Mouse (Mus musculus): ENCODE data around the gene Smpd2. TPM values are rescaled to one million over a fixed set of nuclear protein-coding genes. Genes with fewer than 3 reads are reported as not detected.

The Smpd2 gene
- total RNA-seq, 2 experiments from 2014 or later, result 12.8 to 14.3 TPM

- DNase-seq, result no peak
Measured at GRCm38 (mm10) chr10:41488877-41489276, 1.3 kb downstream of the Smpd2 start.

GRCm38 (mm10) chr10:41486506-41487170, 3.5 kb downstream of the Smpd2 start:
- DNase-seq, result no peak

GRCm38 (mm10) chr10:41485778-41486177, 4.4 kb downstream of the Smpd2 start:
- DNase-seq, result no peak

- no peak for DNase-seq
Measured at GRCm38 (mm10) chr10:41482446-41482845, 7.7 kb downstream of the Smpd2 start.

- DNase-seq, result no peak
Measured at GRCm38 (mm10) chr10:41480938-41481880, 9.0 kb downstream of the Smpd2 start.

- DNase-seq, result no peak
Measured at GRCm38 (mm10) chr10:41479961-41480360, 10.2 kb downstream of the Smpd2 start.

GRCm38 (mm10) chr10:41477278-41478181, 12.6 kb downstream of the Smpd2 start:
- DNase-seq, result peak; percentile 55

- DNase-seq, result no peak
Measured at GRCm38 (mm10) chr10:41477018-41477277, 13.2 kb downstream of the Smpd2 start.

- peak; percentile 66 for DNase-seq
Measured at GRCm38 (mm10) chr10:41476171-41477017, 13.8 kb downstream of the Smpd2 start, which contains the start of gene Mical1. Gene Mical1 (plus strand): TSS chr10:41476314.

- DNase-seq, result no peak
Measured at GRCm38 (mm10) chr10:41474981-41475391, 15.2 kb downstream of the Smpd2 start.

- no peak for DNase-seq
Measured at GRCm38 (mm10) chr10:41473782-41474468, 16.2 kb downstream of the Smpd2 start.

- no peak for DNase-seq
Measured at GRCm38 (mm10) chr10:41472962-41473481, 17.1 kb downstream of the Smpd2 start.

- no peak for DNase-seq
Measured at GRCm38 (mm10) chr10:41472534-41472933, 17.6 kb downstream of the Smpd2 start.

GRCm38 (mm10) chr10:41470693-41471092, 19.5 kb downstream of the Smpd2 start:
- no peak for DNase-seq

GRCm38 (mm10) chr10:41467325-41467724, 22.8 kb downstream of the Smpd2 start:
- no peak for DNase-seq

- DNase-seq, result no peak
Measured at GRCm38 (mm10) chr10:41464401-41464955, 25.7 kb downstream of the Smpd2 start.

GRCm38 (mm10) chr10:41461057-41461722, 29.0 kb downstream of the Smpd2 start:
- no peak for DNase-seq

- no peak for DNase-seq
Measured at GRCm38 (mm10) chr10:41460501-41460900, 29.7 kb downstream of the Smpd2 start.

- no peak for DNase-seq
Measured at GRCm38 (mm10) chr10:41459990-41460389, 30.2 kb downstream of the Smpd2 start.

- no peak for DNase-seq
Measured at GRCm38 (mm10) chr10:41452791-41453190, 37.4 kb downstream of the Smpd2 start.

Measured in gastrocnemius, postnatal 10 days (tissue).